Mouse (Mus musculus): ENCODE measurements around the gene Id2. TPM values are rescaled to one million over a fixed set of nuclear protein-coding genes. Genes with fewer than 3 reads are reported as not detected.

Gene Id2
- polyA plus RNA-seq, 1 experiment = 5.0 TPM

DNA sequence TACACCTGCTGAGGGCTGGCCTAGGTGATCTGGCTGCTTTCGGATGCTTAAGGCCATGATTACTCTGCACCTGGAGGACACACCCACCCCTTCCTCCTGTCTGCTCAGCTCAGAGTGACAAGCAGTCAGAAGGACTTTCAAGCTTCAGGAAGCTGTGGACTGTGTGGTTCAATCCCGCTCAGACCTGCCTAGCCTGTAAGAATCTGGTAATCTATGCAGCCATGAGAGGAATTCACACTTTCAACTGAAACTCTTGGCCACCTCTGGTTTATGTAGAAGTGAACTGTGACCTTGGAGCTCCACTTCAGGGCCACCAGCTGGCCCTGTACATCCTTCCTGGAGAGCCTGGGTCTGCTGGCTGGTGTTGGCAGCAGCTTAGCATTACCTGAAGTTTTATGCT is 11.9 kb upstream of the Id2 start:
- H3K27me3 ChIP-seq (ENCODE audit: control insufficient read depth, insufficient read depth, insufficient read length) = no peaks in the 10 kb centered on the region
- H3K79me2 ChIP-seq (ENCODE audit: control insufficient read depth, insufficient read depth) = no peaks in the 10 kb centered on the region
- no peak overlapping the region for H3K4me2 ChIP-seq (ENCODE audit: low read depth)
- TF ChIP-seq TCF12 (IDR thresholded peaks at IDR 0.05; ENCODE audit: insufficient read depth, poor library complexity, severe bottlenecking) = no peak
- TF ChIP-seq TCF3 (IDR thresholded peaks at IDR 0.05; ENCODE audit: insufficient read length, low read depth) = no peak
- TF ChIP-seq MYOD1 (IDR thresholded peaks at IDR 0.05; ENCODE audit: control insufficient read depth in 1 of 3, insufficient read length in 2 of 3, low read depth in 2 of 3) = no peak
- no peak overlapping the region for H3ac ChIP-seq (ENCODE audit: control insufficient read depth, insufficient read length)
- no peaks in the 10 kb centered on the region for H3K36me3 ChIP-seq (ENCODE audit: control insufficient read depth, insufficient read depth)
- H3K4me3 ChIP-seq = no peak overlapping the region

DNA sequence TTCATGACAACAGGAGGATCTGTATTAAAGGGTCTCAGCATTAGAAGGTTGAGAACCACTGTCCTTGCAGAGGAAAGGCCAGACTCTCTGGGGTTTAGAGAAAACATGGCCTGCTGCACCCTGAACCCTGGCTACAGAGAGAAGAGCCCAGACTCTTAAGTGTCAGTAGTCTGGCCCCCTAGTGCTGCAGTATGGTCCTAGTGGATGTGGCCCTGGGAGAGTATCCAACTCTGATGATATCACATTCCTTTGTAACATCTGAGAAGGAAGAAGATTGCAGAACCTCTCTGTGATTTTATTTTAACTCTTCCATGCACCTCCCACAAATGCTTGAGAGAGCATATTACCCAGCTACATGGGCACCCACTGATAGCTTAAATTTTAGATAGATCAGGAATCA is 7.6 kb upstream of the Id2 start:
- H3K4me2 ChIP-seq (ENCODE audit: low read depth) = no peak overlapping the region
- H3ac ChIP-seq (ENCODE audit: control insufficient read depth, insufficient read length) = no peak overlapping the region
- H3K79me2 ChIP-seq (ENCODE audit: control insufficient read depth, insufficient read depth) = no peaks in the 10 kb centered on the region
- H3K36me3 ChIP-seq (ENCODE audit: control insufficient read depth, insufficient read depth) = no peaks in the 10 kb centered on the region
- H3K27me3 ChIP-seq (ENCODE audit: control insufficient read depth, insufficient read depth, insufficient read length) = no peaks in the 10 kb centered on the region
- H3K4me3 ChIP-seq = no peak overlapping the region
- TF ChIP-seq E2F4 (IDR thresholded peaks at IDR 0.05; ENCODE audit: insufficient read depth) (no peak), USF1 (IDR thresholded peaks at IDR 0.05; ENCODE audit: low read depth) (no peak), MYOD1 (IDR thresholded peaks at IDR 0.05; ENCODE audit: control insufficient read depth in 1 of 3, insufficient read length in 2 of 3, low read depth in 2 of 3) (no peak), TCF12 (IDR thresholded peaks at IDR 0.05; ENCODE audit: insufficient read depth, poor library complexity, severe bottlenecking) (no peak), CEBPB (IDR thresholded peaks at IDR 0.05; ENCODE audit: insufficient read depth, poor library complexity, severe bottlenecking) (no peak), MYOG (IDR thresholded peaks at IDR 0.05; ENCODE audit: control insufficient read depth in 1 of 3, insufficient read depth in 1 of 3, insufficient read length in 2 of 3, low read depth in 2 of 3) (no peak), TCF3 (IDR thresholded peaks at IDR 0.05; ENCODE audit: insufficient read length, low read depth) (no peak), POLR2AphosphoS2 (IDR thresholded peaks at IDR 0.05; ENCODE audit: insufficient read length, low read depth) (no peak), REST (IDR thresholded peaks at IDR 0.05; ENCODE audit: insufficient read depth, insufficient read length) (no peak), SRF (IDR thresholded peaks at IDR 0.05; ENCODE audit: control insufficient read depth, insufficient read length, low read depth) (no peak), POLR2A (IDR thresholded peaks at IDR 0.05; ENCODE audit: insufficient read length, low read depth) (no peak), MAX (IDR thresholded peaks at IDR 0.05; ENCODE audit: low read depth) (no peak)

GRCm38 (mm10) chr12:25103911-25104310 is 7.0 kb upstream of the Id2 start:
- no peak for TF ChIP-seq MYOD1 (IDR thresholded peaks at IDR 0.05; ENCODE audit: control insufficient read depth in 1 of 3, insufficient read length in 2 of 3, low read depth in 2 of 3)
- no peak for TF ChIP-seq POLR2A (IDR thresholded peaks at IDR 0.05; ENCODE audit: insufficient read length, low read depth)
- no peak for TF ChIP-seq SRF (IDR thresholded peaks at IDR 0.05; ENCODE audit: control insufficient read depth, insufficient read length, low read depth)
- TF ChIP-seq POLR2AphosphoS2 (IDR thresholded peaks at IDR 0.05; ENCODE audit: insufficient read length, low read depth) = no peak
- Histone ChIP-seq H3K27me3 (ENCODE audit: control insufficient read depth, insufficient read depth, insufficient read length) (no peaks in the 10 kb centered on the region), H3K79me2 (ENCODE audit: control insufficient read depth, insufficient read depth) (no peaks in the 10 kb centered on the region), H3K4me2 (ENCODE audit: low read depth) (no peak overlapping the region), H3ac (ENCODE audit: control insufficient read depth, insufficient read length) (no peak overlapping the region), H3K36me3 (ENCODE audit: control insufficient read depth, insufficient read depth) (no peaks in the 10 kb centered on the region), H3K4me3 (no peak overlapping the region)

DNA sequence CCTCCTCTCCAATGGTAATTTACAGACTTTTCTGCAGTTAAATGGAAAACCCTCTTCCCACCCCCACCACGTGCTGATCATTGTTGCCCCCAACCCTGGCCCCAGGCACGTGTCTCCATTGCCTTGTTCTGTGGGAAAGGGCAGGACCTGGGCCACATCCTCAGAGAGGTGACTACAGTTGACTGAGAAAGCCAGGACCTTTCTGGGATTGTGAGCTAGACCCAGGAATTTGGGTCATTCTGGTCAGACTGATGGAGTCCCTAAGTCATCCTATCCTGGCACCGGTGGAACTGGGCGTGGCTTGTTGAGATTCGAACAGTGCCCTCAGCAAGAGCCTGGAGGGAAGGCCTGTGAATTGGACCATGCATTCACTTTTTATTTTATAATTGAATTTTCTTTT is 4.4 kb upstream of the Id2 start:
- Histone ChIP-seq H3K4me2 (ENCODE audit: low read depth) (peak overlapping the region; percentile 89), H3K27me3 (ENCODE audit: control insufficient read depth, insufficient read depth, insufficient read length) (no peaks in the 10 kb centered on the region), H3K36me3 (ENCODE audit: control insufficient read depth, insufficient read depth) (no peaks in the 10 kb centered on the region), H3ac (ENCODE audit: control insufficient read depth, insufficient read length) (no peak overlapping the region), H3K79me2 (ENCODE audit: control insufficient read depth, insufficient read depth) (no peaks in the 10 kb centered on the region), H3K4me3 (peak overlapping the region; percentile 45)
- TF ChIP-seq MYOD1 (IDR thresholded peaks at IDR 0.05; ENCODE audit: control insufficient read depth in 1 of 3, insufficient read length in 2 of 3, low read depth in 2 of 3) (no peak), MAX (IDR thresholded peaks at IDR 0.05; ENCODE audit: low read depth) (no peak), CEBPB (IDR thresholded peaks at IDR 0.05; ENCODE audit: insufficient read depth, poor library complexity, severe bottlenecking) (no peak), REST (IDR thresholded peaks at IDR 0.05; ENCODE audit: insufficient read depth, insufficient read length) (no peak), POLR2A (IDR thresholded peaks at IDR 0.05; ENCODE audit: insufficient read length, low read depth) (no peak)

- peak; percentile 40 for TF ChIP-seq USF1 (IDR thresholded peaks at IDR 0.05; ENCODE audit: low read depth)
- TF ChIP-seq MAX (IDR thresholded peaks at IDR 0.05; ENCODE audit: low read depth) = no peak
Measured at GRCm38 (mm10) chr12:25100411-25101217, 3.7 kb upstream of the Id2 start.

More at GRCm38 (mm10) chr12:25100411-25101217, 3.7 kb upstream of the Id2 start:
- peaks cover under 1% of the 10 kb centered on the region for H3K79me2 ChIP-seq (ENCODE audit: control insufficient read depth, insufficient read depth)
- H3K27me3 ChIP-seq (ENCODE audit: control insufficient read depth, insufficient read depth, insufficient read length) = no peaks in the 10 kb centered on the region
- H3K4me3 ChIP-seq = peak overlapping the region; percentile 45
- no peak overlapping the region for H3ac ChIP-seq (ENCODE audit: control insufficient read depth, insufficient read length)
- peak overlapping the region; percentile 89 for H3K4me2 ChIP-seq (ENCODE audit: low read depth)
- H3K36me3 ChIP-seq (ENCODE audit: control insufficient read depth, insufficient read depth) = no peaks in the 10 kb centered on the region
